Mouse (Mus musculus): ENCODE measurements around the gene Sntb2. TPM values are rescaled to one million over a fixed set of nuclear protein-coding genes. Genes with fewer than 3 reads are reported as not detected.

Gene Sntb2
- polyA plus RNA-seq, 2 experiments, result 0.68 to 0.88 TPM

- peak overlapping the region; percentile 68 to 100 for H3K4me3 ChIP-seq (ENCODE audit: insufficient read depth in 1 of 2, low read depth in 2 of 2, low read length in 2 of 2)
- H3K27me3 ChIP-seq (ENCODE audit: control insufficient read depth, insufficient read depth, low read length), result no peaks in the 10 kb centered on the region
- WGBS (ENCODE audit: insufficient replicate concordance), result under 1% methylated on average over 33 of the region's 33 CpGs
- ATAC-seq (ENCODE audit: insufficient read depth) (peak; percentile 31), DNase-seq (ENCODE audit: low read depth in 3 of 3, low spot score in 3 of 3) (peak in 1 of 3 experiments; percentile 5)
- H3K27ac ChIP-seq, result no peak overlapping the region
- H3K4me1 ChIP-seq (replicated peaks; ENCODE audit: control insufficient read depth in 2 of 2, insufficient read depth in 2 of 2, low read length in 1 of 2), result peaks cover 11 to 12% of the 10 kb centered on the region in 2 experiments; a peak in 2 of 4 replicates
- peaks cover 24% of the 10 kb centered on the region for H3K36me3 ChIP-seq (replicated peaks; ENCODE audit: control insufficient read depth, insufficient read depth, low read depth)
- no peaks in the 10 kb centered on the region for H3K9me3 ChIP-seq (ENCODE audit: control insufficient read depth, low read length)
- TF ChIP-seq CTCF (IDR thresholded peaks at IDR 0.05; ENCODE audit: low read depth) (0 out of 2 replicates have a peak, but pooled peaks have one; percentile 22), EP300 (IDR thresholded peaks at IDR 0.05; ENCODE audit: low read depth) (no peak)
- H3K4me2 ChIP-seq (ENCODE audit: low read depth), result peak overlapping the region; percentile 93
- peak overlapping the region; percentile 71 for H3K9ac ChIP-seq (replicated peaks)
Measured at GRCm38 (mm10) chr8:107056973-107057369, 121.4 kb downstream of the Sntb2 start.

DNA sequence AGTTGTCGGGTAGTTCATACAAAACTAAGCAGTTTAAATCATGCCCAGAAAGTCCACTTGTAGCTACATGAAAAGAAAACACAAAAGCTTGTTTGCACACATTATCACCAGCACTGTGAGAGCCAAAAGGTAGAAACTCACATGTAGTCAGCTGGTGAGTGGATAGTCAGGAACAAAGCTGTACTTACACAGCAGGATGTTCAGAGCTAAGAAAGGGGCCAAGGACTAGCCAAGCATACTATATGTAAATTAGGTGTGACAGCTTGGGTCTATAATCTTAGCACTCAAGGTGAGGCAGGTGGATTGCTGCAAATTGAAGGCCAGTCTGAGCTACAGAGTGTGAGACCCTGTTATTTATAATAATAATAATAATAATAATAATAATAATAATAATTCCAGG lies 127.1 kb downstream of the Sntb2 start:
- H3K27me3 ChIP-seq (ENCODE audit: control insufficient read depth, insufficient read depth, low read length), result no peaks in the 10 kb centered on the region
- ATAC-seq (ENCODE audit: insufficient read depth) (no peak), DNase-seq (ENCODE audit: low read depth in 3 of 3, low spot score in 3 of 3) (no peak)
- 78% methylated on average over 1 of the region's 1 CpGs for WGBS (ENCODE audit: insufficient replicate concordance)
- no peak overlapping the region for H3K27ac ChIP-seq
- H3K4me2 ChIP-seq (ENCODE audit: low read depth), result no peak overlapping the region
- TF ChIP-seq EP300 (IDR thresholded peaks at IDR 0.05; ENCODE audit: low read depth), result no peak
- no peak for TF ChIP-seq CTCF (IDR thresholded peaks at IDR 0.05; ENCODE audit: low read depth)
- peaks cover under 1 to 5% of the 10 kb centered on the region in 2 experiments; a peak in 3 of 4 replicates for H3K4me1 ChIP-seq (replicated peaks; ENCODE audit: control insufficient read depth in 2 of 2, insufficient read depth in 2 of 2, low read length in 1 of 2)
- no peak overlapping the region for H3K4me3 ChIP-seq (ENCODE audit: insufficient read depth in 1 of 2, low read depth in 2 of 2, low read length in 2 of 2)
- H3K9ac ChIP-seq (replicated peaks), result no peak overlapping the region
- H3K9me3 ChIP-seq (ENCODE audit: control insufficient read depth, low read length), result no peaks in the 10 kb centered on the region
- H3K36me3 ChIP-seq (replicated peaks; ENCODE audit: control insufficient read depth, insufficient read depth, low read depth), result peaks cover 7% of the 10 kb centered on the region

DNA sequence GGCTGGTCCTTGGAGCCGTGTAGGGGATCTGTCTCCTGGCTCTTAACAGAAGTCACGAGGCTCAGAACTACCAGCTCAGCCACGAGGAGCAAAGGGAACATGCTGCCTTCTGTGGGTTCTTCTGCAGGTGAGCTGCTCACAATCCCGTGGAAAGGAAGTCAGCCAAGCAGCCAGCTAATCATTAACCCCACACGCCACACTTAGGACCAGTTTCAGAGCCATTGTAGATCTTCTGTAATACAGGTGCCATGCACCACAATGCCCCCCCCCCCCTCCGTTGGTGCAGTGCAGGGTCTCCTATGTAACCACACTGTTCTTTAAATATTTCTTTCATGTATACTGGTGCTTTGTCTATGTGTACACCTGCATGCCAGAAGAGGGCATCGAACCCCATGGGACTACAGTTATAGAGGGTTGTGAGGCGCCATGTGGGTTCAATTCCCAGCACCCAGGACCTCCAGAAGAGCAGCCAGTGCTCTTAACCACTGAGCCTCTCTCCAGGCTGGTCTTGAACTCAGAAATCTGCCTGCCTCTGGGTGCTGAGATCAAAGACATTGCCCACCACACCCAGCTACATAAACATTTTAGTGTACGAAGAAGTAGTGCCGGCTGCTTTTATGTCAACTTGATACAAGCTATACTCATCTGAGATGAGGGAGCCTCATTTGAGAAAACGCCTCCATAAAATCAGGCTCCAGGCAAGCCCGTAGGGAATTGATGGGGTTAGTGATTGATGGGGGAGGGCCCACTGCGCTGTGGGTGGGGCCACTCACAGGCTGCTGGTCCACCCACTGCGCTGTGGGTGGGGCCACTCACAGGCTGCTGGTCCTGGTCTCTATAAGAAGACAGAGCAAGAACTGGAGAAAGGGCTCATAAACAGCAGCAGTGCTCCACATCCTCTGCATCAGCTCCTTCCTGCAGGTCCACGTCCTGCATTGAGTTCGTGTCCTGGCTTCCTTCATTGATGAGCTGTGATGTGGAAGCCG lies 130.3 kb downstream of the Sntb2 start, which contains the start of gene Tmed6:
Tmed6 (minus strand) TSS at position 134 of the 986 bp plus-strand sequence.
- H3K9ac ChIP-seq (replicated peaks), result no peak within 1 kb of the TSS
- TF ChIP-seq CTCF (IDR thresholded peaks at IDR 0.05; ENCODE audit: low read depth) (no peak), EP300 (IDR thresholded peaks at IDR 0.05; ENCODE audit: low read depth) (no peak)

More for the DNA sequence above, 130.3 kb downstream of the Sntb2 start, which contains the start of gene Tmed6:
- H3K4me2 ChIP-seq (ENCODE audit: low read depth), result no peak within 1 kb of the TSS
- H3K27me3 ChIP-seq (ENCODE audit: control insufficient read depth, insufficient read depth, low read length), result no peaks in the 10 kb centered on the region
- ATAC-seq (ENCODE audit: insufficient read depth) (peak; percentile 76), DNase-seq (ENCODE audit: low read depth in 3 of 3, low spot score in 3 of 3) (peak in 2 of 3 experiments; percentile 67)
- H3K4me1 ChIP-seq (replicated peaks; ENCODE audit: control insufficient read depth in 2 of 2, insufficient read depth in 2 of 2, low read length in 1 of 2), result peaks cover 0 to 2% of the 10 kb centered on the region in 2 experiments; a peak in 2 of 4 replicates
- H3K36me3 ChIP-seq (replicated peaks; ENCODE audit: control insufficient read depth, insufficient read depth, low read depth), result peaks cover 4% of the 10 kb centered on the region; the same call in 1 of the 2 replicates
- no peak within 1 kb of the TSS for H3K4me3 ChIP-seq (ENCODE audit: insufficient read depth in 1 of 2, low read depth in 2 of 2, low read length in 2 of 2)
- WGBS (ENCODE audit: insufficient replicate concordance), result 43% methylated on average over 17 of the region's 17 CpGs
- no peaks in the 10 kb centered on the region for H3K9me3 ChIP-seq (ENCODE audit: control insufficient read depth, low read length)
- H3K27ac ChIP-seq, result no peak within 1 kb of the TSS

Other genes with a start within 250 kb of the Sntb2 start
- gene Has3, start 65.5 kb upstream of the Sntb2 start, polyA plus RNA-seq (2012; rRNA removed), result 0.02 and 0.08 TPM in 2 replicates
- 0.04 TPM in 1 of 2 replicates, not detected in the other for gene Has3, start 65.5 kb upstream of the Sntb2 start, polyA plus RNA-seq (2014; fragmentation: Nextera tagmentation; extraction: Ambion mirVana)
- 23.4 and 27.3 TPM in 2 replicates for gene Utp4, start 42.1 kb upstream of the Sntb2 start, polyA plus RNA-seq (2012; rRNA removed)
- 35.1 and 35.3 TPM in 2 replicates for gene Utp4, start 42.1 kb upstream of the Sntb2 start, polyA plus RNA-seq (2014; fragmentation: Nextera tagmentation; extraction: Ambion mirVana)
- gene Vps4a, start 95.5 kb downstream of the Sntb2 start, polyA plus RNA-seq (2012; rRNA removed), result 9.0 and 12.1 TPM in 2 replicates
- gene Vps4a, start 95.5 kb downstream of the Sntb2 start, polyA plus RNA-seq (2014; fragmentation: Nextera tagmentation; extraction: Ambion mirVana), result 22.8 and 22.9 TPM in 2 replicates
- 9.9 and 11.8 TPM in 2 replicates for gene Pdf, start 112.9 kb downstream of the Sntb2 start, polyA plus RNA-seq (2012; rRNA removed)
- gene Pdf, start 112.9 kb downstream of the Sntb2 start, polyA plus RNA-seq (2014; fragmentation: Nextera tagmentation; extraction: Ambion mirVana), result 8.4 and 9.9 TPM in 2 replicates
- gene Cog8, start 120.9 kb downstream of the Sntb2 start, polyA plus RNA-seq (2012; rRNA removed), result 12.2 and 14.8 TPM in 2 replicates
- gene Cog8, start 120.9 kb downstream of the Sntb2 start, polyA plus RNA-seq (2014; fragmentation: Nextera tagmentation; extraction: Ambion mirVana), result 16.8 and 18.6 TPM in 2 replicates
- 8.6 and 28.8 TPM in 2 replicates for gene Nip7, start 121.1 kb downstream of the Sntb2 start, polyA plus RNA-seq (2012; rRNA removed)
- 48.5 and 55.8 TPM in 2 replicates for gene Nip7, start 121.1 kb downstream of the Sntb2 start, polyA plus RNA-seq (2014; fragmentation: Nextera tagmentation; extraction: Ambion mirVana)
- 1.0 and 1.5 TPM in 2 replicates for gene Tmed6, start 129.9 kb downstream of the Sntb2 start, polyA plus RNA-seq (2012; rRNA removed)
- gene Tmed6, start 129.9 kb downstream of the Sntb2 start, polyA plus RNA-seq (2014; fragmentation: Nextera tagmentation; extraction: Ambion mirVana), result 3.7 and 3.8 TPM in 2 replicates
- 6.0 and 9.3 TPM in 2 replicates for gene Terf2, start 160.8 kb downstream of the Sntb2 start, polyA plus RNA-seq (2012; rRNA removed)
- gene Terf2, start 160.8 kb downstream of the Sntb2 start, polyA plus RNA-seq (2014; fragmentation: Nextera tagmentation; extraction: Ambion mirVana), result 4.4 and 5.3 TPM in 2 replicates
- gene Cyb5b, start 214.9 kb downstream of the Sntb2 start, polyA plus RNA-seq (2012; rRNA removed), result 14.1 and 21.1 TPM in 2 replicates
- gene Cyb5b, start 214.9 kb downstream of the Sntb2 start, polyA plus RNA-seq (2014; fragmentation: Nextera tagmentation; extraction: Ambion mirVana), result 25.4 and 25.6 TPM in 2 replicates